Mouse (Mus musculus): ENCODE data around the gene Trim54.

Gene Trim54

GRCm38 (mm10) chr5:31108000-31108490, 8.5 kb upstream of the Trim54 start, which contains the start of gene Slc30a3:
TSS of gene Slc30a3 (minus strand) at chr5:31108237.
- DNase-seq, result no peak

DNA sequence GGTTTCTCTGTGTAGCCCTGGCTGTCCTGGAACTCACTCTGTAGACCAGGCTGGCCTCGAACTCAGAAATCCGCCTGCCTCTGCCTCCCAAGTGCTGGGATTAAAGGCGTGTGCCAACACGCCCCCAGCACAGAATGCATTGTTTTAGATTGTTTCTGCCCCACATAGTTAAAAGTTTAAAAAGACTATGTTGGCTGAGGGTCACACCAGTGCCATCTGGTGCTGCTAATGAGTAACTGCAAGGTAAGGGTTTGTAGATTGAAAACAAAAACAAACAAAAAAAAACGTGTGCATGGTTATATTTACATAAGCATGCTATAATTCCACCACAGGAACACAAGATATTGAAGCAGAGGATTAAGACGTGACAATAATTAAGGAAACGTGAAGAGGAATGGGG, 5.7 kb upstream of the Trim54 start:
- no peak for DNase-seq

DNA sequence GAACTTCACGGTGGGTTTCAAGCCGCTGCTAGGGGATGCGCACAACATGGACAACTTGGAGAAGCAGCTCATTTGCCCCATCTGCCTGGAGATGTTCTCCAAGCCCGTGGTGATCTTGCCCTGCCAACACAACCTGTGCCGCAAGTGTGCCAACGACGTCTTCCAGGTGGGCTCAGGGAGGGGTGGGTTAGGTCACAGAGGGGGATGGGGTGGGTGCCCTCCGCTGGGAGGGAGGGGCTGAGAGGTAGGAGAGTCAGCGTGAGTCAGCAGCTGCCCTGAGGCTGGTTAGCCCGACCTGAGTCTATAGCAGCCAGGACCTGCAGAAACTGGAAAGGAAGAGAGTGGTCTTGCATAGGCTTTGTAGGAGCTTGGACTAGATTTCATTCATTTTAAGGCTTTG, 400 bp downstream of the Trim54 start:
- no peak for DNase-seq

DNA sequence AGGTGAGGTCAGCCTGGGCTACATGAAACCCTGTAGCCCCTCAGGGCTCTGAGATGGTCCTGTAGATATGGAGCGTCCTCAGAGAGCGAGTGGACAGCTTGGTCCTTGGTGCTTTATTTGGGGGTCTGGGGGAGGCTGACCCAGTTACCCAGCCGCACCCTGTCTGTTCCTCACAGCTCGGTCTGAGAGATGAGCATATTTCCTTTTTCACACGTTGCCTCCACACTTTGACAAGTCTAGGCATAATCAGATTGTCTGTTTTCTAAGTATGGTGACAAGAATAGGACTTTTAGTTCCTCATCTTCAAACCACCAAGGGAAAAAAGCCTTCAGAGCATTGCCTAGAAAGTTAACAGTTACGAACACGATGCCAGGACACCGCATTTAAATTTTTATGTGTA, 4.6 kb downstream of the Trim54 start:
- DNase-seq, result no peak

GRCm38 (mm10) chr5:31123481-31123880, 7.0 kb downstream of the Trim54 start:
- no peak for DNase-seq

DNA sequence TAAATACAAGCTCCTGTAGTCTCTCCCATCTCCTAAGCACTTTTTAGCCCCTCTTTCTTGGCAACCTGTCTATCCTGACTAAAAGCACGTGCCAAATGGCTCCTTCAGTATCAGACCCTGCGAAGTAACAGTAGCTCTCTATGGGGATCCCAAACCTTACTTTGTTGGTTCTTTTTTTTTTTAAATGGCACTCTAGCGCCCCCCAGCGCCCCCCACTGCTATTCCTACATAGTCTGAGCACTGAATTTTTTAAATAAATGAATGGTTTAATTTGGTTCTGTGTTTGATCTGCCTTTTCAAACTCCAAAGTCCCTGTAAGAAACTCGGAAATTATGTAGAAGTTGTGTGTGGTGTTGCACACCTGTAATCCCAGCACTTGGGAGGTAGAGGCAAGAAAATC, 9.5 kb downstream of the Trim54 start:
- DNase-seq, result no peak

- no peak for DNase-seq
Observed at GRCm38 (mm10) chr5:31136730-31137424, 20.4 kb downstream of the Trim54 start.

DNA sequence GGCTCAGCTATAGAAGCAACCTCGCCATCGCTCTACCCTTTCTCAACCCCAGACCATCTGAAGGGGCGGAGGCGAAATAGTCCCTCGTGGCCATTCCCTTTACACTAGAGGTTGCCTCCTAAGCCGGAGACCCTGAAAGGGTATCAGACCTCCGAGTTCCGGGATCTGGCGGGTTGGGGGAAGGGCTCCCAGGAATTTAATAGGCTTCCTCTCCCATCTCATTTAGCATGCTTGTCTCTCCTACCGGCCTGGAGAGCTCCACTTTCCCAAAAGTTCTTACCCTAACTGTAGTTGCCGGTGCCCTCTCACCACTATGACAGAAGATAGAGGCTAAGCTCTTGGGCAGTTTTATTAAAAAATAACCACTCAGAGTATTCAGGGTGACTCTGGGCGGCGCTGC, 21.1 kb downstream of the Trim54 start:
- no peak for DNase-seq

GRCm38 (mm10) chr5:31138241-31138967, 21.9 kb downstream of the Trim54 start, which contains the start of gene Ucn:
TSS of gene Ucn (minus strand) at chr5:31138829.
- no peak for DNase-seq

GRCm38 (mm10) chr5:31138968-31139425, 22.5 kb downstream of the Trim54 start:
- DNase-seq, result no peak

- DNase-seq, result no peak
Observed at GRCm38 (mm10) chr5:31149781-31150180, 33.3 kb downstream of the Trim54 start.

DNA sequence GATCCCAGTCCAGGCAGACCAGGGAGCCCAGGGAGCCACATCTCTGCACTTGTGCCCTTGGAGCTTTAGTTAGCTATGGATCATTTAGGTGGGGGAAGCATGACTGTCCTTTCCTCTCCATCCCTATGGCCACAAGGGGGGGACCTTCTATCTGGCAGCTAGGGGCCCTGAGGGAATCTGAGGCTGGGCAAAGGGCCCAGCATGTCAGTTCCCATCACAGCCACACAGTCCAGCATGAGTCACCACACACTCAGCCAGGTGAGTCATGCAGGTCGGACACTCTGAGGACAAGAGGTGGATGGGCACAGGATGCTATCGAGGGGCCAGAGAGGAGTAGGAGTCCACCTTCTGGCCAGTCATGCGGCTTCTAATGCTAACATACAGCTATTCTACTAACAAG, 35.2 kb downstream of the Trim54 start:
- DNase-seq, result peak; percentile 65

GRCm38 (mm10) chr5:31153516-31154151, 37.1 kb downstream of the Trim54 start:
- no peak for DNase-seq

GRCm38 (mm10) chr5:31154152-31154553, 37.6 kb downstream of the Trim54 start, which contains the start of gene Mpv17:
TSS of gene Mpv17 (minus strand) at chr5:31154251.
- peak; percentile 89 for DNase-seq

DNA sequence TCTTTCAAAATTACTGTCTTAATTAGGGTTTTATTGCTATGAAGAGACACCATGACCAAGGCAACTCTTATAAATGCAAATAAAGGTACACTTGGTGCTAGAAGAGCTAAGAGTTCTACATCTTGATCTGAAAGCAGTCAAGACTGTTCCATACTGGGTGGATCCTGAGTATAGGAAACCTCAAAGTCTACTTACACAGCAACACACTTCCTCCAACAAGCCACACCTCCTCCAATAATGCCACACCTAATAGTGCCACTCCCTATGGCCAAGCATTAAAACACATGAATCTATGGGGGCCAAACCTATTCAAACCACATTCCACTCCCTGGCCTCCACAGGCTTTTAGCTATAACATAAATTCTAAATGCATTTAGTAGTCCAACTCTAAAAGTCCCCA, 46.0 kb downstream of the Trim54 start:
- no peak for DNase-seq

GRCm38 (mm10) chr5:31164878-31165277, 48.4 kb downstream of the Trim54 start:
- no peak for DNase-seq

DNA sequence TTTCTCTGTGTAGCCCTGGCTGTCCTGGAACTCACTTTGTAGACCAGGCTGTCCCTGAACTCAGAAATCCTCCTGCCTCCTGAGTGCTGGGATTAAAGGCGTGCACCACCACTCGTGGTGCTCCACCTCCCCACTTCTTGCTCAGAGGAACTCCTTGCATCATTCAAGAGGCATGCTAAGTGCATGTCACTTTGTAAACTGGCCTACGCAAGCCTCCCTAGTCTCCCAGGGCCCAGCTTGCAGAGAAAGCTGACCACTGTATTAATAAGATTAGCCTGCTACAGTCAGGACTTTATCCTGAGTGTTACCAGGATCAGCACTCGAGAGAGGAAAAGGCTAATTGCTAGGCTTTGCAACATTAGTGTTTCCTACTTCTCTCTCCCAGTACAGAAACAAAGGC, 52.1 kb downstream of the Trim54 start:
- DNase-seq, result no peak

DNA sequence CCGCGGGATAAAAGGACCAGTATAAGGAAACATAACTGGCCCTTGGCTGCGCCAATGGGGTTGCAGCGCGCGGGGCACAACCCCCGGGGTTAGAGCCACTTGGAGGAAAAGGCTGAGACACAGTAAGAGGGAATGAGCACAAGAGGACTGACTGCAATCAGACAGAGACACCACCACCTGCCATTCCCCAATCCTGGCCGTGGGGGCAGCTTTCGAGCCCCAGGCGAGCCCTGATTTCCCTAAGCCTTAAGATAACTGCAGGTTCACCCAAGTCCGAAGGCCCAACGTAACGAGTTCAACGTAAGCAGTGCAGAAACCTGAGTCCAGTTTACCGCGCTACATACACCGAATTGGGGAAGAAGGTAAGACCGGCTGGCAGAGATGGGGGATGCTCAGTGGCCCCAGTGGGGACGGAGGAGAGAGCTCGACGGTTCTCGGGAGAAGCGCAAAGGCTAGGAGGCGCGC, 62.8 kb downstream of the Trim54 start:
- no peak for DNase-seq

GRCm38 (mm10) chr5:31179766-31180630, 63.5 kb downstream of the Trim54 start, which contains the start of the genes Gm29609 and Gtf3c2:
TSS of gene Gm29609 (minus strand) at chr5:31179911.
TSS of gene Gtf3c2 (minus strand) at chr5:31180144.
- DNase-seq, result peak; percentile 98

GRCm38 (mm10) chr5:31181183-31181770, 64.8 kb downstream of the Trim54 start:
- DNase-seq, result no peak

- DNase-seq, result no peak
Observed at GRCm38 (mm10) chr5:31183678-31184077, 67.2 kb downstream of the Trim54 start.
